Mouse (Mus musculus) stomach, postnatal 0 days (tissue): ENCODE measurements around the gene Zfp418.

ENCODE experiments used
- CTCF ChIP-seq: IDR thresholded peaks from 2 replicates; pipeline ENCODE4 v1.5.1; 2016; ENCODE audit warnings: antibody characterized with exemption, low read depth, mild to moderate bottlenecking, moderate library complexity
- EP300 ChIP-seq: optimal IDR thresholded peaks from 2 replicates; pipeline ENCODE3; 2016; ENCODE audit warnings: antibody characterized with exemption

- TF ChIP-seq EP300, result no peak
- TF ChIP-seq CTCF, result no peak
Observed at GRCm38 (mm10) chr7:7121602-7121980, 49.5 kb upstream of the Zfp418 start.
